Mouse (Mus musculus) thymus, adult 2 months (tissue): Measurements from ENCODE around the gene Gm5134.

Experiments used
- CTCF ChIP-seq: fragments of 200-500 bp; IDR thresholded peaks from 2 replicates; pipeline ENCODE4 v1.5.1; 2012; ENCODE audit warnings: mild to moderate bottlenecking, control low read depth, low read length, moderate library complexity, borderline replicate concordance; ENCODE audit not compliant: control insufficient read depth, poor library complexity, insufficient read depth; ENCODE audit errors: extremely low read depth
- POLR2A ChIP-seq: fragments of 200-500 bp; IDR thresholded peaks from 2 replicates; pipeline ENCODE4 v1.6.1; 2012; ENCODE audit warnings: mild to moderate bottlenecking, low read length, control low read depth, moderate library complexity; ENCODE audit not compliant: control insufficient read depth, poor library complexity, insufficient read depth; ENCODE audit errors: extremely low read depth

DNA sequence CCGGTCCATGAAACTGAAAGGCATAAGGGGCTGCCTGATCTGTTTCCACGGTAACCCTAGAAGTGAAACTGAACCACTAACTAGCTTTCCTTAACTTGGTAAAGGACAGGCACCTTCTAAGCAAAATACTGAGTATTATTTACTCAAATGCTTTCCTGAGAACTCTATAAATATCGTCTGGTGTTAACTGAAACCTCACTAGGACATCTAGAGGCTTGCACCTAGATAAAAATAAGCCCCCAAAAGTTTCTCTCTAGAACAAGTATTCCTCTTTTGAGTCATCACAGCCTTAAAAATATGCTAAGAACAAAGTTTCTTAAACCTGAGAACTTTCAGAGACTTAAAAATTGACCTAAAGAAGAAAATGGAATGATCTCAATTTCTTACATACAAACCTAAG is 62.6 kb downstream of the Gm5134 start:
- TF ChIP-seq POLR2A (no peak), CTCF (no peak)
